Mouse (Mus musculus) spleen, adult 2 months (tissue): ENCODE results near the gene Slc9a9.

Source experiments
- CTCF ChIP-seq: fragments of 200-500 bp; IDR thresholded peaks from 2 replicates; pipeline ENCODE4 v1.5.1; 2011; ENCODE audit warnings: mild to moderate bottlenecking, inconsistent platforms; ENCODE audit not compliant: insufficient read depth, insufficient read length, insufficient replicate concordance; ENCODE audit errors: extremely low read depth
- POLR2A ChIP-seq: fragments of 200-500 bp; IDR thresholded peaks from 2 replicates; pipeline ENCODE4 v1.6.1; 2011; ENCODE audit warnings: low read depth, low read length, inconsistent platforms

GRCm38 (mm10) chr9:95079951-95080350 is 410.2 kb downstream of the Slc9a9 start:
- TF ChIP-seq CTCF: no peak
- no peak for TF ChIP-seq POLR2A
